Mouse (Mus musculus) forebrain, embryonic 15.5 days (tissue): Measurements from ENCODE around the gene Proser1. TPM values are rescaled to one million over a fixed set of nuclear protein-coding genes. Genes with fewer than 3 reads are reported as not detected.

Experiments
- ATAC-seq: fragments of 200-750 bp; cut with Nextera tagmentation; replicated peaks from 2 replicates; pipeline ENCODE4 v1.8.0; 2017; ENCODE audit warnings: mild to moderate bottlenecking, moderate TSS enrichment, moderate library complexity
- H3K27ac ChIP-seq: fragments of 300-500 bp; sonication (generic); replicated peaks from 2 replicates; pipeline ENCODE4 v1.5.1; 2015; ENCODE audit warnings: mild to moderate bottlenecking, inconsistent platforms
- H3K27me3 ChIP-seq: fragments of 300-500 bp; sonication (generic); 2 replicates; pipeline ENCODE4 v1.6.1; 2015; ENCODE audit warnings: inconsistent platforms
- H3K36me3 ChIP-seq: fragments of 300-500 bp; sonication (generic); 2 replicates; pipeline ENCODE4 v1.6.1; 2015; ENCODE audit warnings: mild to moderate bottlenecking, inconsistent platforms
- H3K4me1 ChIP-seq: fragments of 300-500 bp; sonication (generic); 2 replicates; pipeline ENCODE4 v1.6.1; 2015; ENCODE audit warnings: inconsistent platforms
- H3K4me2 ChIP-seq: fragments of 300-500 bp; sonication (generic); replicated peaks from 2 replicates; pipeline ENCODE4 v1.6.1; 2015; ENCODE audit warnings: mild to moderate bottlenecking, inconsistent platforms
- H3K4me3 ChIP-seq: fragments of 300-500 bp; sonication (generic); 2 replicates; pipeline ENCODE4 v1.5.1; 2015; ENCODE audit warnings: mild to moderate bottlenecking, inconsistent platforms
- H3K9ac ChIP-seq: fragments of 300-500 bp; sonication (generic); replicated peaks from 2 replicates; pipeline ENCODE4 v1.6.1; 2015; ENCODE audit warnings: mild to moderate bottlenecking, inconsistent platforms
- H3K9me3 ChIP-seq: fragments of 300-500 bp; sonication (generic); 2 replicates; pipeline ENCODE4 v1.6.1; 2016; ENCODE audit warnings: inconsistent platforms
- WGBS: fragments of 180-500 bp; shearing (Covaris S2); methylation state at CpG from one replicate; pipeline ENCODE4 v1.1.7; 2015; ENCODE audit warnings: mixed read lengths; 5-methylcytosine and 5-hydroxymethylcytosine counted together
- polyA plus RNA-seq: library from polyadenylated mRNA; unstranded; fragments of >200 nt; fragmentation: Nextera tagmentation; extraction: Ambion mirVana; gene quantifications from 2 replicates; pipeline ENCODE4 v1.2.1, GENCODE M21; 2015

Proser1 gene
- polyA plus RNA-seq, 1 experiment from 2014 or later, result 31.6 TPM

DNA sequence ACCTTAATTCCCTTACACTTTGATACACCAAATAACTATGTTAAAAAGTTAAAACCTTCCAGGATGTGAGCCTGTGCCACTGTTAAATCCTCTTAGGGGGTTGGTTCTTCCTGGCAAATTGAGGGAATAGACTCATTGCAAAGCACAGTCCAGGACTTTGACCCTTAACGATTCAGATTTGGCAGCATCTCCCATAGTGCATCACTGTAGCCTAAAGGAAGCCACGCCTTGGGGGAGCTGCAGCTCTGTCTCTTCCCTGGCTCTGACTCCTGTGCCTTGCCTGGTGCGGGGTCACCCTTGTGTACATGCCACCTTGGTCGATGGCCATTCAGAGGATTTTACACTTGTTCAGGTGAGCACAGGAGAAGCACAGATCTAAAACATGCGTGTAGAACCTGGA is 6.2 kb downstream of the Proser1 start:
- Histone ChIP-seq H3K4me1 (peaks cover 41% of the 10 kb centered on the region), H3K4me3 (no peak overlapping the region), H3K9me3 (no peaks in the 10 kb centered on the region), H3K9ac (no peak overlapping the region), H3K4me2 (no peak overlapping the region), H3K27me3 (no peaks in the 10 kb centered on the region), H3K36me3 (peaks cover 35% of the 10 kb centered on the region), H3K27ac (no peak overlapping the region)
- no peak for ATAC-seq
- WGBS, result 85% methylated on average over 5 of the region's 5 CpGs

DNA sequence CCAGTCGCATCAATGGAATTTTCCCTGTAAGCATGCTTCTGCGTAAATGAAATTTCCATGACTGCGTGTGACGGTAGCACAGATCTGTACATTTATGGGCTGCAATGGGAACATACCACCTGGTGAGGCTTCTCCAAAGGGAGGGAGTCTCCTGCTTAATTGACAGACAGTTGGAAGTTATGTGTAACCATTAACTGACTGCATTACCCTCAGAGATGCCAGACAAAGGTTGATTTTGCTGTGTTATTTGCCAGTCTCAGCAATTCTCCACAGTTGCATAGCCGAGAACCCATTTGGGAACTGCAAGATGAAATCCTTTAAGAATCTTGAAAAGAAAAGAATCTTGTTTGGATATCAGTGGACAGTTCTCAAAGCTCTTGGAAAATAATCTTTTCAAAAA is 8.6 kb downstream of the Proser1 start:
- 97% methylated on average over 5 of the region's 5 CpGs for WGBS
- Histone ChIP-seq H3K36me3 (peaks cover 56% of the 10 kb centered on the region), H3K4me3 (no peak overlapping the region), H3K4me1 (peaks cover 16% of the 10 kb centered on the region), H3K27me3 (no peaks in the 10 kb centered on the region), H3K9me3 (no peaks in the 10 kb centered on the region), H3K27ac (no peak overlapping the region), H3K4me2 (no peak overlapping the region), H3K9ac (no peak overlapping the region)
- no peak for ATAC-seq

DNA sequence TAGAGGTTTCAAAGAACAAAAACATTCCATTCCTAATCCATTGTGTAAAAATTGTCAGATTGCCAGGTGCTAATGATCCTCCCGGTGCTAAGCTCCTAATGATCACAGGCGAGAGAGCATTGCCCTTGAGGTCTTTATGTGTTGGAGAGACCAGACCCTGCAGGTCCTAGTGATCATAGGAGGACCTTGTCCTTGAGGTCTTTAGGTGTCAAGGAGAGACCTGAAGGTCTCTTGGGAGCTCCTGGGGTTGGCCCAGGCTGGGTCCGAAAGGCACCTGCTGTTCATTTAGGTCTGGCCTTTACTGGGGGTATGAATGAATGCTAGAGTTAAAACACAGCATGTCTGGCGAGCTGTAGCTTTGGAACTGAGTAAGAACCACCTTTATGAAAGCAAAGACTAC is 10.7 kb downstream of the Proser1 start:
- ATAC-seq, result no peak
- peaks cover 77% of the 10 kb centered on the region for H3K36me3 ChIP-seq
- WGBS, result 56% methylated on average over 4 of the region's 4 CpGs

DNA sequence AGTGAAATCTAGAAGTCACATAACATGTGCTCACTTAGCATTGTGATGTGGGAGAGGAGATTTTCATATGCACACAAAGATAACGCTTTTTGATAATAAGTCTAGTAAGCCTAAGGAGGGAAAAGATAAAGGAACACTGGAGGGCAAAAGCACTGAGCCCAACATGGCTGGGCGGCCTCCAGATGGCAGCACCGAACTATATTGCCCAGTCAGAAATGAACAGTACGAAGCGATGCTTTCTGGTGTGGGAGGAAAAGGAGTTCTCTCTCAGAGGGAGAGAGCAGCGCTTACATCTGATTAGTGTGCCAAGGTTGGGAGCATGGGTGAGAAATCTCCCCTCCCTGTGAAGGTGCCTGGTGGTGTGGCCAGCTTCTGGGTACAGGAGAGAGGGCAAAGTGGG is 12.4 kb downstream of the Proser1 start:
- Histone ChIP-seq H3K4me3 (no peak overlapping the region), H3K9me3 (no peaks in the 10 kb centered on the region), H3K4me1 (no peaks in the 10 kb centered on the region), H3K27me3 (no peaks in the 10 kb centered on the region), H3K36me3 (peaks cover 90% of the 10 kb centered on the region), H3K4me2 (no peak overlapping the region), H3K9ac (no peak overlapping the region), H3K27ac (no peak overlapping the region)
- ATAC-seq, result peak; percentile 57; the same call in 1 of the 2 replicates
- 55% methylated on average over 6 of the region's 6 CpGs for WGBS

More for the DNA sequence above, 10.7 kb downstream of the Proser1 start:
- no peaks in the 10 kb centered on the region for H3K9me3 ChIP-seq
- H3K27ac ChIP-seq, result no peak overlapping the region
- H3K9ac ChIP-seq, result no peak overlapping the region
- no peak overlapping the region for H3K4me3 ChIP-seq
- no peaks in the 10 kb centered on the region for H3K27me3 ChIP-seq
- H3K4me1 ChIP-seq, result 0 out of 2 replicates have a peak, but pooled peaks cover under 1% of the 10 kb centered on the region
- no peak overlapping the region for H3K4me2 ChIP-seq

DNA sequence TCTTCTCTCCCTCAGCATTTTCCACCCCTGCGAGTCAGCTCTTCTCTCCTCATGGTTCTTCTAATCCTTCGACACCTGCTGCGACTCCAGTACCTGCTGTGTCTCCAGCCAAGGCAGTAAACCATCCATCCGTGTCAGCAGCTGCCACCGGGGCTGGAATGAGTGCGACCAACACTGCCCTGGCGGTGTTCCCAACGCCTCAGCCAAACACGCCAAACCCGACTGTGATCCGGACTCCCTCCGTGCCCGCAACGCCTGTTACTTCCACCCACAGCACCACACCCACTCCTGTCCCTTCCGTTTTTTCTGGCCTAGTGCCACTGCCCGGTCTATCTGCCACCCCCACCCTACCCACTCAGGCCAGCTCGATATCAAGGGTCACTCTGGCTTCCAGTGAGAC is 14.0 kb downstream of the Proser1 start:
- no peak overlapping the region for H3K27ac ChIP-seq
- ATAC-seq, result no peak
- WGBS, result 86% methylated on average over 17 of the region's 17 CpGs
- H3K36me3 ChIP-seq, result peaks cover 90% of the 10 kb centered on the region
- H3K4me3 ChIP-seq, result no peak overlapping the region
- no peaks in the 10 kb centered on the region for H3K9me3 ChIP-seq
- H3K27me3 ChIP-seq, result no peaks in the 10 kb centered on the region
- no peaks in the 10 kb centered on the region for H3K4me1 ChIP-seq
- no peak overlapping the region for H3K4me2 ChIP-seq
- no peak overlapping the region for H3K9ac ChIP-seq

DNA sequence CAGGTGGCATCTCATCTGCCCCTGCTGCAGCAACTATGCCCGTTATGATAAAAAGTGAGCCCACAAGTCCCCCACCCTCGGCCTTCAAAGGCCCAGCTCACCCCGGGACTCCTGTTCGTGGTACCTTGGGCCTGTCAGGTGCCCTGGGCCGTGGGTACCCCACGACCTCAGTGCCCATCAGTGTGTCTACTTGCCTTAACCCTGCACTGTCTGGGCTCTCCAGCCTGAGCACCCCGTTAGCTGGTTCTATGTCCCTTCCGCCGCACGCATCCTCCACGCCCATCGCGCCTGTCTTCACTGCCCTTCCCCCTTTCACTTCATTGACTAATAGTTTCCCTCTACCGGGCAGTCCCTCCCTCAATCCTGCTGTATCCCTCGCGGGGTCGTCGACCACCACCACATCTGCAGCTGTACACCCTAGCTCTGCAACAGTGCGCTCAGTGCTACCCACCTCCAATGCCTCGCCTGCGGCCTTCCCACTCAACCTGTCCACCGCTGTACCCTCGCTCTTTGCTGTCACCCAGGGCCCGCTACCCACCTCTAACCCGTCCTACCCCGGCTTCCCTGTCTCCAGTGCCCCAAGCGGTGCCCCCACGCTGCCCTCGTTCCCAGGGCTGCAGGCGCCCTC is 15.1 kb downstream of the Proser1 start:
- Histone ChIP-seq H3K4me2 (no peak overlapping the region), H3K9ac (no peak overlapping the region), H3K4me1 (no peaks in the 10 kb centered on the region), H3K27me3 (no peaks in the 10 kb centered on the region), H3K9me3 (no peaks in the 10 kb centered on the region), H3K27ac (no peak overlapping the region), H3K4me3 (no peak overlapping the region), H3K36me3 (peaks cover 86% of the 10 kb centered on the region)
- peak; percentile 54; the same call in 1 of the 2 replicates for ATAC-seq
- 95% methylated on average over 30 of the region's 30 CpGs for WGBS

DNA sequence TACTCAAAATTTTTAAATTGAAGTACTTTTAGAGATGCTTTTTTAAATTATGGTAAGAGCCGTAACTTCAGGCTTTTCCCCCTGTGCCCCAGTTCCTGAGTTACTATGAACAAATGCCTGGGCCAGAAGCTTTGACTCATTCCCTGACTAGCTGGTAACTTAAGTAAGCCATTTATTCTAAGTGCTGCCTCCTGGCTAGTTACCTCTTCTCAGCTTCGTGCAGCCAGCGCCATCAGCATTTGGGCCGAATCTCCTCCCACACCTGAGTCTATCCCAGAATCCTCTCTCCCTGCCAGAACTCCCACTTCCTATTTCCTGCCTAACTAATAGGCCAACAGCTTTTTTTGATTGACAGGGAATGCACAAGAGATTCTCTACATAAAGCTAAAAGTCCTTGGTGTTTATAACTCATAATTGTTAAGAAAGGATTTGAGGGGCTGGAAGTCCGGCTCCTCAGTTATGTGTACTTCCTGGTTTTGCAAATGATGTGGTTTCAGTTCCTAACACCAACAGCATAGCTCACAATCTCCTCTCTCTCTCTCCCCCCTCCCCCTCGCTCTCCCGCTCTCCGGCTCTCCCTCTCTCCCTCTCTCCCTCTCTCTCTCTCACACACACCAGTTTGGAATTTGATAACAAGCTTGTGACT is 20.1 kb downstream of the Proser1 start:
- Histone ChIP-seq H3K4me2 (no peak overlapping the region), H3K4me3 (no peak overlapping the region), H3K9me3 (no peaks in the 10 kb centered on the region), H3K9ac (no peak overlapping the region), H3K4me1 (no peaks in the 10 kb centered on the region), H3K27ac (no peak overlapping the region), H3K27me3 (no peaks in the 10 kb centered on the region), H3K36me3 (peaks cover 39% of the 10 kb centered on the region)
- ATAC-seq, result no peak
- WGBS, result 91% methylated on average over 8 of the region's 8 CpGs

DNA sequence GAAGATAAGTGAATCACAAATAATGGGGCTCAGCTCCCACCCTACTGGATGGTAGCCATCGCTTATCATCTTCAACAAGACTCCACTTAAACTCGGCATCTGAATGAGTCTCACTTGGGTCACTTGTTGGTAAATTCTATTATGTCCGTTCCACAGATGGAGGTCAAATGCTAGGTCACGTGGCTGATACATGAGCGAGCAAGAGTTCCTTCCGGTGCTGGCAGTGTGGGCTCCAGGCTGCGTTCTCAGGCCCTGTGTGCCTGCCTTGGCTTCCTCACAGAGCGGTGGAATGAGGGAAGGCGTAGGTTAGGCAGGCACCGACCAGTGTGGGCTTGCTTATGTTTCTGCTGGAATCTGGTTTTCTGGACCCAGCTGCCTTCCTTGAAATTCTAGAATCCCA is 23.1 kb downstream of the Proser1 start:
- WGBS, result 89% methylated on average over 10 of the region's 10 CpGs
- no peaks in the 10 kb centered on the region for H3K27me3 ChIP-seq
- H3K4me2 ChIP-seq, result no peak overlapping the region
- no peak overlapping the region for H3K27ac ChIP-seq
- H3K9me3 ChIP-seq, result no peaks in the 10 kb centered on the region
- peaks cover 13% of the 10 kb centered on the region for H3K36me3 ChIP-seq
- ATAC-seq, result no peak
- no peak overlapping the region for H3K4me3 ChIP-seq
- H3K4me1 ChIP-seq, result no peaks in the 10 kb centered on the region
- H3K9ac ChIP-seq, result no peak overlapping the region

DNA sequence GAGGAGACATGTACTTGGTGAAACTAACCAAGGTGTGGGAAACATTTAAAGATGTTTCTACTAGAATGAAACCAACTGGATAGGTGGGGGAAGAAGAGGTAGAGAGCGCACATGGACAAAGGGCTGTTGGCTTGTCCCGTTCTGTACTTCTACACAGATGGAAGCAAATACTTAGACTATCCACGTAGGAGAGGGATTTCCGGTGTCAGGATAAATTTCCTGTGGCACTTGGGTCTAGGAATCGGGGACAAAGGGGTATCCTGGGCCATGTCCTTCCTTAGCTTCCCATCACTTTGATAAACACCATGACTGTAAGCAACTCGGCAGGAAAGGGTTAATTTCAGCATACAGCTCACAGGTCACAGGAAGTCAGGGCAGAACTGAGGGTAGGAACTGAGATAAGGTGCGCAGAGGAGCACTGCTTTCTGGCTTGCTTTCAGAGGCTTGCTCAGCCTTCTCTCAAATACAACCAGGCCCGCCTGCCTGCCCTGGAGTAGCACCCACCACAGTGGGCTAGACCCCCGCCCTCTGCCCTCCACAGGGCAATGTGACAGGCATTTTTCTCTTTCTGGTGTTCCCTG is 23.6 kb downstream of the Proser1 start:
- Histone ChIP-seq H3K4me2 (no peak overlapping the region), H3K36me3 (peaks cover 9% of the 10 kb centered on the region), H3K4me1 (no peaks in the 10 kb centered on the region), H3K27ac (no peak overlapping the region), H3K9me3 (no peaks in the 10 kb centered on the region), H3K4me3 (no peak overlapping the region), H3K9ac (no peak overlapping the region), H3K27me3 (no peaks in the 10 kb centered on the region)
- ATAC-seq, result no peak
- WGBS, result 84% methylated on average over 9 of the region's 9 CpGs

DNA sequence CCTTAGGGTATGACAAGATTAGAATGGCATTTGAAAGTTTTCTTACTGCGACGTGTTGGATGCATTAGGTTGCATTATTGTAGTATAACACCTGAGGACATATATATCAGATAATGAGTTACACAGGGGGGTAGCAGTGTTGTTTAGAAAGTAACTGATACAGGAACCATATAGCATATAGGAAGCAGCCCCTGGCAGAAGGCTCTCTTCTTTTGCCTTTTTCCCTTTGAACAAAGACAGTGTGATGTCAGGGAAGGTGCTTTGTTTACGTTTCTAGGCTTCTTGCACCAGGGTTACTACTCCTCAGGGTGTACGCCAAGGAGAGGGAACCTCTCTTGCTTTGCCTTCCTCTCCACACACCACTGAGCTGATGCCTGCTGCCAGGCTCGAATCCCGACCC is 24.9 kb downstream of the Proser1 start, which contains the start of gene Stoml3:
Gene Stoml3, plus strand, starts transcription at position 301 of the 400 bp plus-strand sequence.
- Histone ChIP-seq H3K4me3 (no peak within 1 kb of the TSS), H3K9ac (no peak within 1 kb of the TSS), H3K9me3 (no peaks in the 10 kb centered on the region), H3K4me2 (no peak within 1 kb of the TSS), H3K36me3 (no peaks in the 10 kb centered on the region), H3K27me3 (no peaks in the 10 kb centered on the region), H3K27ac (no peak within 1 kb of the TSS), H3K4me1 (no peaks in the 10 kb centered on the region)
- ATAC-seq, result no peak
- WGBS, result 78% methylated on average over 6 of the region's 6 CpGs

DNA sequence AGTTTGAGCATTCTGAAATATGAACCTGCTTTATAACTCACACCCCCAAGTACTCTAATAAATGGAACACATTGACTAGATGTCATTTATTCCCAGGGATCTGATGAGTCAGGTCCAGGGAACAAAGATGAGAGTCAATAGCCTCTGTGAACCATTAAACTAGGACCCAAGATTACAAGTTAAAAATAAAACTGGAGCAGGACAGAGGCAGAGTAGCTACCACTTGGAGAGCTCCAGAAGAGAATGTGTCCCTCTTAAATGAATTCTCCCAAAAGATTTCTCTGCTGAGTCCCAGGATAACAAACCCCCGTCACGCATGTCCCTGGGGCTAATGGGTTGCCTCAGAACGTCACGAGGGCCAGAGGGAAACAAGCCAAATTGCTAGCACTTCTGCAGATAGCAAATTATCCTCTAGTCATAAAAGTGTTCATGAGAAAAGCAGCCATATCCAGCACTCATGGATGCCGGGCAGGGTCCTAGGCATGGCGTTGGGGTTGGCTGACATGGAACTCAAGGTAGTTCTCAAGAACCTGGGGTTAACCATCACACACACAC is 35.0 kb downstream of the Proser1 start:
- Histone ChIP-seq H3K9me3 (no peaks in the 10 kb centered on the region), H3K4me2 (no peak overlapping the region), H3K27me3 (no peaks in the 10 kb centered on the region), H3K9ac (no peak overlapping the region), H3K36me3 (no peaks in the 10 kb centered on the region), H3K27ac (no peak overlapping the region), H3K4me3 (no peak overlapping the region), H3K4me1 (no peaks in the 10 kb centered on the region)
- WGBS, result 89% methylated on average over 6 of the region's 6 CpGs
- ATAC-seq, result no peak

DNA sequence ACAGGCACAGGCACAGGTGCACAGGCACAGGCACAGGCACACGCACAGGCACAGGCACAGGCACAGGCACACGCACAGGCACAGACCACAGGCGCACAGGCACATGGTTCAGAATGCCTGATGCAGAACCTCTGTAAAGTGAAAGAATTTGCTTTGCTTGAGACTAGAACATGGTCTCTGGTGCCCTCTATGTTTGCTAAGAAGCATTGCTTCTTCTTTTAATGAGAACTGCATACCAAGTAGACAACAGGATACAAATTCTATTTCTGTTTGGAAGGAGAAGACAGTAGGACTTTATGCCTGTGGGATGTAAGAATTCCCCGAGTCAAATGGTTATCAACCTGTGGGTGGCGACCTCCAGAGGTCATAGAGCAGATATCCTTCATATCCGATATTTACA is 39.0 kb downstream of the Proser1 start:
- 69% methylated on average over 6 of the region's 6 CpGs for WGBS
- H3K27me3 ChIP-seq, result no peaks in the 10 kb centered on the region
- no peaks in the 10 kb centered on the region for H3K36me3 ChIP-seq
- H3K4me3 ChIP-seq, result no peak overlapping the region
- H3K4me2 ChIP-seq, result no peak overlapping the region
- no peak overlapping the region for H3K9ac ChIP-seq
- H3K27ac ChIP-seq, result no peak overlapping the region
- ATAC-seq, result 0 out of 2 replicates have a peak, but pooled peaks have one; percentile 46
- no peaks in the 10 kb centered on the region for H3K4me1 ChIP-seq
- no peaks in the 10 kb centered on the region for H3K9me3 ChIP-seq
